Mouse (Mus musculus) hindbrain, embryonic 10.5 days (tissue): ENCODE data around the gene Prrg2. TPM values are rescaled to one million over a fixed set of nuclear protein-coding genes. Genes with fewer than 3 reads are reported as not detected.

Experiments used
- DNase-seq: peaks from one replicate; pipeline ENCODE4 v3.0.0-alpha.2; 2017; ENCODE audit warnings: low spot score
- H3K27ac ChIP-seq: fragments of 300-500 bp; sonication (generic); 2 replicates; pipeline ENCODE4 v1.5.1; 2016; ENCODE audit warnings: mild to moderate bottlenecking, moderate library complexity
- H3K27me3 ChIP-seq: fragments of 300-500 bp; sonication (generic); 2 replicates; pipeline ENCODE4 v1.6.1; 2016; ENCODE audit warnings: mild to moderate bottlenecking; ENCODE audit not compliant: poor library complexity, insufficient read depth, severe bottlenecking
- H3K36me3 ChIP-seq: fragments of 300-500 bp; sonication (generic); 2 replicates; pipeline ENCODE4 v1.6.1; 2016; ENCODE audit warnings: mild to moderate bottlenecking, moderate library complexity
- H3K4me1 ChIP-seq: fragments of 300-500 bp; sonication (generic); replicated peaks from 2 replicates; pipeline ENCODE4 v1.6.1; 2016; ENCODE audit warnings: mild to moderate bottlenecking
- H3K4me3 ChIP-seq: fragments of 300-500 bp; sonication (generic); 2 replicates; pipeline ENCODE4 v1.5.1; 2016; ENCODE audit warnings: mild to moderate bottlenecking, moderate library complexity
- H3K9me3 ChIP-seq: fragments of 300-500 bp; sonication (generic); 2 replicates; pipeline ENCODE4 v1.6.1; 2016; ENCODE audit warnings: mild to moderate bottlenecking, moderate library complexity
- WGBS: fragments of 180-500 bp; shearing (Covaris S2); methylation state at CpG from one replicate; pipeline ENCODE4 v1.1.7; 2016; 5-methylcytosine and 5-hydroxymethylcytosine counted together
- polyA plus RNA-seq: library from polyadenylated mRNA; unstranded; fragments of >200 nt; fragmentation: Nextera tagmentation; extraction: Ambion mirVana; gene quantifications from 2 replicates; pipeline ENCODE4 v1.2.1, GENCODE M21; 2016

Prrg2 gene
- polyA plus RNA-seq, 1 experiment from 2014 or later = 18.6 TPM

- H3K4me3 ChIP-seq = no peak overlapping the region
- 70% methylated on average over 4 of the region's 4 CpGs for WGBS
- no peaks in the 10 kb centered on the region for H3K27me3 ChIP-seq
- H3K9me3 ChIP-seq = no peaks in the 10 kb centered on the region
- H3K36me3 ChIP-seq = 0 out of 2 replicates have a peak, but pooled peaks cover 5% of the 10 kb centered on the region
- no peak overlapping the region for H3K27ac ChIP-seq
- peaks cover 14% of the 10 kb centered on the region for H3K4me1 ChIP-seq
- no peak for DNase-seq
These were observed 4.9 kb upstream of the Prrg2 start for GRCm38 (mm10) chr7:45067190-45067999.

DNA sequence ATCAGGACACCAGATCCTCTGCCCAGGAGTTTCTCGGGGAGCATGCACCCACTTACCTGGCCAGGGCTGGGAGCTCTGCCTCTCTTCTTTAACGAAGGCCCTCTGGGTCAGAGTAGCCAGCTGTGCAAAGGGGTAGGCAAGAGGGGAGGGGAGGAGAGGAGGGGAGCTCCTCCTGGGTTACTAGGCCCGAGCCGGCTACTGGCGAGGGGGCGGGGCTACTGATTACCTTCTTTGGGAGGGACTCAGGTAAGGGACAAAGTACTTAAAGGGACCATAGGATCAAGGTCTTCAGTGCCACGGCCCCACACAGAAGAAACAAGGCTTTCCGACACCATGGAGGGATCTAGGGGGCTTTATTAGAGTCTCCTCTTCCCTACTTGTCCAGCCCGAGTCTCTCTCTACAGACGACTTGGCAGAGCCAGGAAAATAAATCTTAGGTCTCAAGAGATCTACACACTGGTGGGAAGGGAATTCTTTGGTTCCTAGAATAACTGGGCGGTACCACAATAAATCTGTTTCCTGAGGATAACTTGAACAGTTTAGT lies 873 bp downstream of the Prrg2 start:
- Histone ChIP-seq H3K27ac (peak overlapping the region; percentile 91), H3K27me3 (no peaks in the 10 kb centered on the region), H3K36me3 (no peaks in the 10 kb centered on the region), H3K4me1 (peaks cover 48% of the 10 kb centered on the region), H3K9me3 (no peaks in the 10 kb centered on the region), H3K4me3 (peak overlapping the region; percentile 71)
- DNase-seq = no peak
- 20% methylated on average over 11 of the region's 11 CpGs for WGBS

- Histone ChIP-seq H3K36me3 (no peaks in the 10 kb centered on the region), H3K27ac (no peak overlapping the region), H3K4me1 (peaks cover 49% of the 10 kb centered on the region), H3K4me3 (no peak overlapping the region; the same call in 1 of the 2 replicates), H3K27me3 (no peaks in the 10 kb centered on the region), H3K9me3 (no peaks in the 10 kb centered on the region)
- 91% methylated on average over 6 of the region's 6 CpGs for WGBS
- DNase-seq = no peak
These were observed 1.8 kb downstream of the Prrg2 start for GRCm38 (mm10) chr7:45060632-45061122.

- H3K27ac ChIP-seq = peak overlapping the region; percentile 59; the same call in 1 of the 2 replicates
- H3K36me3 ChIP-seq = no peaks in the 10 kb centered on the region
- 80% methylated on average over 10 of the region's 10 CpGs for WGBS
- H3K4me3 ChIP-seq = peak overlapping the region; percentile 28
- DNase-seq = no peak
- H3K4me1 ChIP-seq = peaks cover 53% of the 10 kb centered on the region
- no peaks in the 10 kb centered on the region for H3K27me3 ChIP-seq
- no peaks in the 10 kb centered on the region for H3K9me3 ChIP-seq
These were observed 3.6 kb downstream of the Prrg2 start for GRCm38 (mm10) chr7:45058607-45059571.

DNA sequence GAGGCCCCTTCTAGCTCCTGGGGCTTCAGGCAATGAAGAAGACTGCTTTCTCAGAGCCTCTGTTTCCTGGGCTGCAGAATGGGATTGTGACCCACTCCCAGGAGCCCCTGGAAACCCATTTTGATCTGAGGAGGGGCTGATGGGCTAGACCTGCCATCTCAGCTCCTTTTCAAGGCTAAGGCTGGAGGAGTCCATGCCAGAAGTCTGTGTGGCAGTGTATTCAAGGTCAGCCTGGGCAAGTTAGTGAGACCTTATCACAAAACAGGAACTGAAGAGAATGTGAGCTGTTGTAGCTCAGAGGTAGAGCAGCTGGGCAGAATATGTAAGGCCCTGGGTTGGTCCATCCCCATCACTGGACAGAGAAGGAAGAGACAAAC lies 5.5 kb downstream of the Prrg2 start:
- H3K27me3 ChIP-seq = no peaks in the 10 kb centered on the region
- H3K27ac ChIP-seq = no peak overlapping the region
- H3K4me1 ChIP-seq = peaks cover 52% of the 10 kb centered on the region
- no peak overlapping the region for H3K4me3 ChIP-seq
- no peaks in the 10 kb centered on the region; the same call in 1 of the 2 replicates for H3K36me3 ChIP-seq
- H3K9me3 ChIP-seq = no peaks in the 10 kb centered on the region
- DNase-seq = no peak

GRCm38 (mm10) chr7:45056329-45056971 lies 6.0 kb downstream of the Prrg2 start:
- H3K4me3 ChIP-seq = no peak overlapping the region
- peaks cover 52% of the 10 kb centered on the region for H3K4me1 ChIP-seq
- DNase-seq = no peak
- H3K27ac ChIP-seq = peak overlapping the region; percentile 30; the same call in 1 of the 2 replicates
- no peaks in the 10 kb centered on the region for H3K9me3 ChIP-seq
- H3K27me3 ChIP-seq = no peaks in the 10 kb centered on the region
- 67% methylated on average over 14 of the region's 14 CpGs for WGBS
- H3K36me3 ChIP-seq = no peaks in the 10 kb centered on the region; the same call in 1 of the 2 replicates

- peak; percentile 96 for DNase-seq
- Histone ChIP-seq H3K27me3 (no peaks in the 10 kb centered on the region), H3K27ac (peak overlapping the region; percentile 99), H3K4me3 (peak overlapping the region; percentile 95), H3K4me1 (peaks cover 55% of the 10 kb centered on the region), H3K9me3 (no peaks in the 10 kb centered on the region), H3K36me3 (peaks cover 23% of the 10 kb centered on the region)
- WGBS = under 1% methylated on average over 33 of the region's 33 CpGs
These were observed 8.5 kb downstream of the Prrg2 start for GRCm38 (mm10) chr7:45053931-45054510.

- DNase-seq = peak; percentile 86
- H3K27ac ChIP-seq = peak overlapping the region; percentile 99
These were observed 9.2 kb downstream of the Prrg2 start for GRCm38 (mm10) chr7:45053117-45053930.

DNA sequence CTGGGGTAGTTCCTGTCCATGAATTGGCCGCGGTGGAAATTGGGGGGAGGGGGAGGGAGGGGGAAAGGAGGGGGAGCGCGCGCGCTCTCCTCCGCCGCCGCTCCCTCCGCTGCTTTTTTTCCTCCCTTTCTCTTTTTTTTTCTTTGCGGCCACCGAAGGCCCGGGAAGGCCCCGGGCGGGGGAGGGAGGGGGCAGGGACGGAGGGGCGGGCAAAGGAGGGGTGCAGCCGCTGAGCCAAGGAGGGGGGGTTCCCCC lies 9.7 kb downstream of the Prrg2 start, which contains the start of gene Prr12:
TSS of gene Prr12 (minus strand) at position 20 of the 255 bp plus-strand sequence.
- peak within 1 kb of the TSS; percentile 99 for H3K27ac ChIP-seq
- H3K36me3 ChIP-seq = peaks cover 35% of the 10 kb centered on the region
- no peaks in the 10 kb centered on the region for H3K9me3 ChIP-seq
- peaks cover 50% of the 10 kb centered on the region for H3K4me1 ChIP-seq
- WGBS = under 1% methylated on average over 18 of the region's 18 CpGs
- no peak for DNase-seq
- H3K27me3 ChIP-seq = no peaks in the 10 kb centered on the region
- H3K4me3 ChIP-seq = peak within 1 kb of the TSS; percentile 95

More at GRCm38 (mm10) chr7:45053117-45053930, 9.2 kb downstream of the Prrg2 start:
- peaks cover 50% of the 10 kb centered on the region for H3K4me1 ChIP-seq
- H3K36me3 ChIP-seq = peaks cover 30% of the 10 kb centered on the region
- no peaks in the 10 kb centered on the region for H3K9me3 ChIP-seq
- under 1% methylated on average over 56 of the region's 59 CpGs for WGBS
- peak overlapping the region; percentile 95 for H3K4me3 ChIP-seq
- H3K27me3 ChIP-seq = no peaks in the 10 kb centered on the region

DNA sequence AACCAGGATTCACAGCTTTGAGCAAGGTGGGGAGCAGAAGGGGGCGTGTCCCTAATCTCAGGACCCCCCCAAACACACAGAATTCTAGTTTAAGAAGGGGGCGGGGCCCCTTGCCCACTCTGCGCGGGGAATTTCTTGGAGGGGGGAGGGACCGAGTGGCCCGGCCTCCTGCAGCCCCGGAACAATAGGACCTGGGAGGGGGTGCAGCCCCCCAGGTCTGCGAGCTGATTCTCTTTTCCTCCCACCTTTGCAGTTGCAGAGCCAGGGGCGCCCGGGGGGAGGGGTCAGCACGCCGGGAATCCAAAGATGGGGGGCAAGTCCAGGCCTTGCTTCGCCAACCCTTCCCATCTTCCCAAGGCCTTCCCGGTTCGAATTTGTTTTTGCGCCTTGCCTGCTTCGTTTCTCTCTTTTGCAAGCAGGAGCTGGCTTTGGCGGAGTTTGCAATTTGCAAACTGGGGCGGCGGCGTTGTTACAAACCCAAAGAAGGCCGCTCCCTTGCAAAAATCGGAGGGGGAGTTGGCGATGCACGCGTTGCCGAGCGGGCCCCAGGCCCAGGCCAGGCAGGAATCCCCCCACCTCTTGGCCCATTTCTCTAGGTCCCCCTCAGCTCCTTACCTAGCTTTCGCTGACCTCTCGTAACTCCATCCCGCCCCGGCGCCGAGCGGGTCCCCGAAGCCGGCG lies 10.2 kb downstream of the Prrg2 start:
- H3K4me3 ChIP-seq = peak overlapping the region; percentile 95
- WGBS = under 1% methylated on average over 38 of the region's 38 CpGs
- H3K9me3 ChIP-seq = no peaks in the 10 kb centered on the region
- peaks cover 50% of the 10 kb centered on the region for H3K4me1 ChIP-seq
- DNase-seq = no peak
- peak overlapping the region; percentile 99 for H3K27ac ChIP-seq
- no peaks in the 10 kb centered on the region for H3K27me3 ChIP-seq
- H3K36me3 ChIP-seq = peaks cover 40% of the 10 kb centered on the region

- no peak for DNase-seq
- peaks cover 47% of the 10 kb centered on the region for H3K36me3 ChIP-seq
- no peaks in the 10 kb centered on the region for H3K9me3 ChIP-seq
- H3K27me3 ChIP-seq = no peaks in the 10 kb centered on the region
- WGBS = 4% methylated on average over 13 of the region's 13 CpGs
- peak overlapping the region; percentile 99 for H3K27ac ChIP-seq
- H3K4me1 ChIP-seq = peaks cover 51% of the 10 kb centered on the region
- peak overlapping the region; percentile 95 for H3K4me3 ChIP-seq
These were observed 10.9 kb downstream of the Prrg2 start for GRCm38 (mm10) chr7:45051601-45051974.
